Mouse (Mus musculus): ENCODE results near the gene Olfr510. TPM values are rescaled to one million over a fixed set of nuclear protein-coding genes. Genes with fewer than 3 reads are reported as not detected.
"Not testable (repeated sequence)": the region's sequence is repeated elsewhere in the genome, so short reads cannot be mapped to it uniquely, and the experiment has no call there.

Olfr510 gene
- polyA plus RNA-seq (2015; fragmentation: Nextera tagmentation; extraction: Ambion mirVana): not detected in 2 replicates

GRCm38 (mm10) chr7:108666118-108666517 lies at the start of gene Olfr510:
Gene Olfr510 (plus strand): TSS chr7:108666418.
- H3K4me1 ChIP-seq (ENCODE audit: control insufficient read depth, insufficient read depth, low read length): no peaks in the 10 kb centered on the region
- WGBS: 88% methylated on average over 1 of the region's 1 CpGs
- no peaks in the 10 kb centered on the region for H3K36me3 ChIP-seq (ENCODE audit: control insufficient read depth, insufficient read depth)
- H3K27ac ChIP-seq (ENCODE audit: low read length): no peak within 1 kb of the TSS
- peaks cover 2% of the 10 kb centered on the region; the same call in 1 of the 2 replicates for H3K9me3 ChIP-seq (replicated peaks; ENCODE audit: control insufficient read depth, low read length)
- H3K4me2 ChIP-seq (ENCODE audit: low read depth, low read length): no peak within 1 kb of the TSS
- H3K9ac ChIP-seq (ENCODE audit: low read length): no peak within 1 kb of the TSS
- H3K4me3 ChIP-seq (ENCODE audit: low read length): no peak within 1 kb of the TSS
- no peaks in the 10 kb centered on the region for H3K27me3 ChIP-seq (ENCODE audit: control insufficient read depth, insufficient read depth, low read length)
- no peak for ATAC-seq (replicated peaks; ENCODE audit: extremely low read depth, insufficient read depth, low FRiP score)

- H3K4me3 ChIP-seq (ENCODE audit: low read length); H3K4me1 ChIP-seq (ENCODE audit: control insufficient read depth, insufficient read depth, low read length); H3K36me3 ChIP-seq (ENCODE audit: control insufficient read depth, insufficient read depth); H3K9ac ChIP-seq (ENCODE audit: low read length); H3K27ac ChIP-seq (ENCODE audit: low read length); ATAC-seq (replicated peaks; ENCODE audit: extremely low read depth, insufficient read depth, low FRiP score); H3K9me3 ChIP-seq (replicated peaks; ENCODE audit: control insufficient read depth, low read length); H3K27me3 ChIP-seq (ENCODE audit: control insufficient read depth, insufficient read depth, low read length); H3K4me2 ChIP-seq (ENCODE audit: low read depth, low read length): not testable (repeated sequence)
- WGBS: 61% methylated on average over 3 of the region's 3 CpGs
Observed at GRCm38 (mm10) chr7:108616781-108617180, 49.4 kb upstream of the Olfr510 start.

GRCm38 (mm10) chr7:108621514-108621913 lies 44.7 kb upstream of the Olfr510 start, which contains the start of gene Olfr507:
Gene Olfr507 (plus strand): TSS chr7:108621814.
- H3K4me2 ChIP-seq (ENCODE audit: low read depth, low read length): no peak within 1 kb of the TSS
- no peaks in the 10 kb centered on the region for H3K27me3 ChIP-seq (ENCODE audit: control insufficient read depth, insufficient read depth, low read length)
- no peaks in the 10 kb centered on the region for H3K36me3 ChIP-seq (ENCODE audit: control insufficient read depth, insufficient read depth)
- 52% methylated on average over 2 of the region's 2 CpGs for WGBS
- no peak for ATAC-seq (replicated peaks; ENCODE audit: extremely low read depth, insufficient read depth, low FRiP score)
- H3K9me3 ChIP-seq (replicated peaks; ENCODE audit: control insufficient read depth, low read length): no peaks in the 10 kb centered on the region
- no peak within 1 kb of the TSS for H3K4me3 ChIP-seq (ENCODE audit: low read length)
- no peaks in the 10 kb centered on the region for H3K4me1 ChIP-seq (ENCODE audit: control insufficient read depth, insufficient read depth, low read length)
- no peak within 1 kb of the TSS for H3K27ac ChIP-seq (ENCODE audit: low read length)
- H3K9ac ChIP-seq (ENCODE audit: low read length): no peak within 1 kb of the TSS

- Histone ChIP-seq H3K4me1 (ENCODE audit: control insufficient read depth, insufficient read depth, low read length) (no peaks in the 10 kb centered on the region), H3K4me3 (ENCODE audit: low read length) (no peak within 1 kb of the TSS), H3K36me3 (ENCODE audit: control insufficient read depth, insufficient read depth) (no peaks in the 10 kb centered on the region), H3K4me2 (ENCODE audit: low read depth, low read length) (no peak within 1 kb of the TSS), H3K27ac (ENCODE audit: low read length) (no peak within 1 kb of the TSS), H3K9me3 (replicated peaks; ENCODE audit: control insufficient read depth, low read length) (no peaks in the 10 kb centered on the region), H3K9ac (ENCODE audit: low read length) (no peak within 1 kb of the TSS), H3K27me3 (ENCODE audit: control insufficient read depth, insufficient read depth, low read length) (no peaks in the 10 kb centered on the region)
- 71% methylated on average over 3 of the region's 3 CpGs for WGBS
- ATAC-seq (replicated peaks; ENCODE audit: extremely low read depth, insufficient read depth, low FRiP score): no peak
Observed at GRCm38 (mm10) chr7:108629694-108630093, 36.5 kb upstream of the Olfr510 start, which contains the start of gene Olfr508. Gene Olfr508 (plus strand): TSS chr7:108629994.

GRCm38 (mm10) chr7:108651806-108652205 lies 14.4 kb upstream of the Olfr510 start, which contains the start of gene Olfr509:
Gene Olfr509 (minus strand): TSS chr7:108651906.
- no peaks in the 10 kb centered on the region for H3K9me3 ChIP-seq (replicated peaks; ENCODE audit: control insufficient read depth, low read length)
- no peak for ATAC-seq (replicated peaks; ENCODE audit: extremely low read depth, insufficient read depth, low FRiP score)
- H3K9ac ChIP-seq (ENCODE audit: low read length): no peak within 1 kb of the TSS
- no peaks in the 10 kb centered on the region for H3K4me1 ChIP-seq (ENCODE audit: control insufficient read depth, insufficient read depth, low read length)
- no peaks in the 10 kb centered on the region for H3K36me3 ChIP-seq (ENCODE audit: control insufficient read depth, insufficient read depth)
- no peak within 1 kb of the TSS for H3K4me3 ChIP-seq (ENCODE audit: low read length)
- H3K27ac ChIP-seq (ENCODE audit: low read length): no peak within 1 kb of the TSS
- H3K27me3 ChIP-seq (ENCODE audit: control insufficient read depth, insufficient read depth, low read length): no peaks in the 10 kb centered on the region
- no peak within 1 kb of the TSS for H3K4me2 ChIP-seq (ENCODE audit: low read depth, low read length)

GRCm38 (mm10) chr7:108662419-108662818 lies 3.8 kb upstream of the Olfr510 start:
- H3K4me2 ChIP-seq (ENCODE audit: low read depth, low read length): no peak overlapping the region
- no peaks in the 10 kb centered on the region for H3K4me1 ChIP-seq (ENCODE audit: control insufficient read depth, insufficient read depth, low read length)
- H3K4me3 ChIP-seq (ENCODE audit: low read length): no peak overlapping the region
- no peak overlapping the region for H3K27ac ChIP-seq (ENCODE audit: low read length)
- 72% methylated on average over 3 of the region's 3 CpGs for WGBS
- no peaks in the 10 kb centered on the region; the same call in 1 of the 2 replicates for H3K9me3 ChIP-seq (replicated peaks; ENCODE audit: control insufficient read depth, low read length)
- H3K9ac ChIP-seq (ENCODE audit: low read length): no peak overlapping the region
- no peaks in the 10 kb centered on the region for H3K36me3 ChIP-seq (ENCODE audit: control insufficient read depth, insufficient read depth)
- H3K27me3 ChIP-seq (ENCODE audit: control insufficient read depth, insufficient read depth, low read length): no peaks in the 10 kb centered on the region
- ATAC-seq (replicated peaks; ENCODE audit: extremely low read depth, insufficient read depth, low FRiP score): no peak

- ATAC-seq (replicated peaks; ENCODE audit: extremely low read depth, insufficient read depth, low FRiP score): no peak
- Histone ChIP-seq H3K4me2 (ENCODE audit: low read depth, low read length) (no peak overlapping the region), H3K27me3 (ENCODE audit: control insufficient read depth, insufficient read depth, low read length) (no peaks in the 10 kb centered on the region), H3K4me1 (ENCODE audit: control insufficient read depth, insufficient read depth, low read length) (no peaks in the 10 kb centered on the region), H3K9me3 (replicated peaks; ENCODE audit: control insufficient read depth, low read length) (peaks cover 2% of the 10 kb centered on the region; the same call in 1 of the 2 replicates), H3K36me3 (ENCODE audit: control insufficient read depth, insufficient read depth) (no peaks in the 10 kb centered on the region), H3K4me3 (ENCODE audit: low read length) (no peak overlapping the region), H3K9ac (ENCODE audit: low read length) (no peak overlapping the region), H3K27ac (ENCODE audit: low read length) (no peak overlapping the region)
- 55% methylated on average over 1 of the region's 1 CpGs for WGBS
Observed at GRCm38 (mm10) chr7:108671058-108671457, 4.8 kb downstream of the Olfr510 start.

GRCm38 (mm10) chr7:108678886-108679285 lies 12.7 kb downstream of the Olfr510 start:
- Histone ChIP-seq H3K9me3 (replicated peaks; ENCODE audit: control insufficient read depth, low read length) (peaks cover 5% of the 10 kb centered on the region; the same call in 1 of the 2 replicates), H3K4me1 (ENCODE audit: control insufficient read depth, insufficient read depth, low read length) (no peaks in the 10 kb centered on the region), H3K9ac (ENCODE audit: low read length) (no peak overlapping the region), H3K27ac (ENCODE audit: low read length) (no peak overlapping the region), H3K4me2 (ENCODE audit: low read depth, low read length) (no peak overlapping the region), H3K36me3 (ENCODE audit: control insufficient read depth, insufficient read depth) (no peaks in the 10 kb centered on the region), H3K27me3 (ENCODE audit: control insufficient read depth, insufficient read depth, low read length) (no peaks in the 10 kb centered on the region), H3K4me3 (ENCODE audit: low read length) (no peak overlapping the region)
- WGBS: 73% methylated on average over 4 of the region's 4 CpGs
- ATAC-seq (replicated peaks; ENCODE audit: extremely low read depth, insufficient read depth, low FRiP score): no peak

GRCm38 (mm10) chr7:108713020-108713419 lies 46.8 kb downstream of the Olfr510 start, which contains the start of gene Olfr512:
Gene Olfr512 (plus strand): TSS chr7:108713320.
- Histone ChIP-seq H3K9ac (ENCODE audit: low read length) (no peak within 1 kb of the TSS), H3K27ac (ENCODE audit: low read length) (no peak within 1 kb of the TSS), H3K36me3 (ENCODE audit: control insufficient read depth, insufficient read depth) (no peaks in the 10 kb centered on the region), H3K27me3 (ENCODE audit: control insufficient read depth, insufficient read depth, low read length) (no peaks in the 10 kb centered on the region), H3K9me3 (replicated peaks; ENCODE audit: control insufficient read depth, low read length) (no peaks in the 10 kb centered on the region; the same call in 1 of the 2 replicates), H3K4me2 (ENCODE audit: low read depth, low read length) (no peak within 1 kb of the TSS), H3K4me1 (ENCODE audit: control insufficient read depth, insufficient read depth, low read length) (no peaks in the 10 kb centered on the region), H3K4me3 (ENCODE audit: low read length) (no peak within 1 kb of the TSS)
- no peak for ATAC-seq (replicated peaks; ENCODE audit: extremely low read depth, insufficient read depth, low FRiP score)
